Mouse (Mus musculus) adrenal gland, postnatal 10 days (tissue): ENCODE results near the gene Trf. TPM values are rescaled to one million over a fixed set of nuclear protein-coding genes. Genes with fewer than 3 reads are reported as not detected.
A peak's percentile ranks its signal among the peaks of the same experiment; 100 is the strongest.

ENCODE experiments used
- DNase-seq: peaks from one replicate; pipeline ENCODE4 v3.0.0; 2021; ENCODE audit warnings: mixed read lengths
- long read RNA-seq, 2 experiments: library from polyadenylated mRNA; stranded (forward); transcript quantifications; one replicate each; pipeline ENCODE4 v2.0.0; 2021
- total RNA-seq, 2 experiments: library from RNA; stranded (reverse); gene quantifications; 2 replicates each; pipeline ENCODE4 v1.2.3; 2021

The Trf gene
- 1,000 to 10,000 TPM; 3,036 to 6,940 TPM for total RNA-seq
- long read RNA-seq, experiment 1, transcript Trf-201 (17 exons, 2,571 nt): major isoform, 21,477 of 23,130 reads
- long read RNA-seq, experiment 1, transcript Trf-209 (3 exons, 433 nt): minor isoform, 12 of 23,130 reads
- long read RNA-seq, experiment 1, partial matches to known transcripts: 946 of 23,130 reads
- long read RNA-seq, experiment 1, other reads (novel, unspliced or antisense): 695 of 23,130 reads
- long read RNA-seq, experiment 2, transcript Trf-201 (17 exons, 2,571 nt): major isoform, 547 of 584 reads
- long read RNA-seq, experiment 2, partial matches to known transcripts: 19 of 584 reads
- long read RNA-seq, experiment 2, other reads (novel, unspliced or antisense): 18 of 584 reads

DNA sequence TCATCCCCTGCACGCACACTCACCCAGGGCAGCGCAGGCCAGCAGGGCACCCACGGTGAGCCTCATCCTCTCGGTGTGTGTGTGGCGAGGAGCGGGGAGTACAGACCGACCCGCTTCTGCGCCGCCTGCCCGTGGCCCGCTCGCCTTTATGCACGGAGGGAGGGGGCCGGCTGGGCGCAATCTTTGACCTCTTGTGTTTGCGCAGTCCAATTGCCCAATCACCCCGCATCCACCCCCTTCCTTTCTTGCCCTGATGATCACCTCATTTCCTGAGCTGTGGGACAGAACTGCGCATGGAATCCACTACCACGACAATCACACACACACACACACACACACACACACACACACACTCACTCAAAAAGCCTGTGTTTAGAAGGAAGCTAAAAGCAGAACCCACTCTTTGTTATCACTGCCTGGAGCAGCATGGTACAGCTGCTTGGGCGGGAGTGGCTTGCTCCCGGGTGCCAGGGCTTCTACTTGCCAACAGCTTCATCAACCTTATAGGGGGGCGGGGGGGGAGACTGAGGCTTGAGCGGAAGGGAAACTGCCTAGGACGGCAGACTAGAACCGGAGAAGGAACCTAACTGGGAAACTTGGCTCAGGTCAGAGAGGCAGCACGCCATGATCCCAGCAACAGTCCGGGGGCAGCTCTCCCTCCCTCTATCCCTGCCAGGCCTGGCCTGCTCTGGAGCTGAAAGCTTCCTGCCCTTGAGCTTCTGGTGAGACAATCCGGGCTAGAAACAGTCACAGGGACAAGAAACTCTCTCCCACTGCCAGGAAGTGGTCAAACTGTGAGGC, at the start of gene Trf, which contains the start of gene Gm20425:
Trf (minus strand) TSS at position 294 of the 801 bp plus-strand sequence.
Gm20425 (minus strand) TSS at position 157 of the 801 bp plus-strand sequence.
- DNase-seq: peak; percentile 63

DNA sequence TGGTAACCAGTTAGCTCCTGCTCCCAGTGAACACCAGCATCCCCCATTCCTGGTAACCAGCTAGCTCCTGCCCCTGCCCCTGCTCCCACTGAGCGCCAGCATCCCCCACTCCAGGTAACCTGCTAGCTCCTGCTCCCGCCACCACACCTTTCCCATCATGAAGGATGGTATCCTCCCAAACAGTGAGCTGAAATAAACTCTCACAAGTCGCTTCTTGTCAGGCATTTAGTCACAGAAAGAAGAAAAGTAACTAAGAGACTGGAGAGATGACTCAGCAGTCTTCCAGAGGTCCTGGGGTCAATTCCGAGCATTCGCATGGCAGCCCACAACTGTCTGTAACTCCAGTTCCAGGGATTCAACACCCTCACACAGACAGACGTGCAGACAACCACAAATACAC, 46.6 kb upstream of the Trf start:
- no peak for DNase-seq

DNA sequence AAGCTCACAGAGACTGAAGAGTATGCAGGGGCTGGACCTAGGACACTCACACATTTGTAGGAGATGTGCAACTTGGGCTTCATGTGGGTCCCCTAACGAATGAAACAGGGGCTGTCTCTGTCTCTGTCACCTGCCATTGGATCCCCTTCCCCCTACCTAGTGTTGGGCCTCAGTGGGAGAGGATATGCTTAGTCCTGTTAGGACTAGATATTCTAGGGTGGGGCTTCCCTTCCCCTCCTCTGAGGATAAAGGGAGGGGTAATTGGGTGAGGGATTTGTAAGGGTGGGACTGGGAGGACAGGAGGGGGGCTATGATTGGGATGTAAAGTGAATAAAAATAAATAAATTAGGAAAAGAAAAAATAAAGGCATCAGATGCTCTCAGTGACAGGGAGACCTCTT, 45.4 kb upstream of the Trf start:
- no peak for DNase-seq

DNA sequence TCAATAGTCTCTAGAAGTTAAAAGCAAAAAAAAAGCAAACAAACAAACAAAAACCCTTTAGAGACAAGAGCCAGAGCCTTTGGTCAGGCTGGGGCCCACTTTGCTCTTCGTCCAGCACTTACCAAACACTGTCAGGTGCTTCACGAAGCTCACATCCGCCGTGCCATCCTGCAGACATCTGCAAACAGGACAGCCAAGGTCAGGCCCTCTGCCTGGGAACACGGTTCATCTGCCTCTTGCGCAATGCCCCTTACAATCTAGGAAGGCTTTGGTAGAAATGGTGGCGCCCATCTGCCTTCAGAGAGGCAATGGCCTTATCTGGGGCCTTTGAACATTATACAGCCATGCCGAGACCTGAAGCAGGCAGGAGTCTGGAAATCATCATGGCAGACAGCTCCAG, 44.6 kb upstream of the Trf start:
- DNase-seq: peak; percentile 9

DNA sequence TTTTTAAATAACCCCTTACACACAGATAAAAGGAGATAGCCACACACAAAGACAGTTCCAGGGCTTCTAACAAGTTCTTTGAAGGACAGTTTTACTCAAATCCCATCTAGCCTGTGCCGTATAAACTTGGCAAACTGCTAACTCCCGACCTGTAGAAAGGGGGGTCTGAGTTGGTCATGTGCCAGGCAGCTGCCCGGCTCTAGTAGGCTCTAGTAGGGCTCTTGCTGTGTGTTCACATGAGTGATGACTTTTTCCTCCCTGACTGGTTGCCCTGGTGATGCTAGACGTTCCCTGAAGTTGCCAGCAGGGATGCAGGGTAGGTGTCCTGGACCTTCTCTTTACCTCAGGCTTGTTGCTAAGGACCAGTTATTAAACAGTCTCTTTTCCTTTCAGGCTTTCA, 40.9 kb upstream of the Trf start:
- DNase-seq: no peak

DNA sequence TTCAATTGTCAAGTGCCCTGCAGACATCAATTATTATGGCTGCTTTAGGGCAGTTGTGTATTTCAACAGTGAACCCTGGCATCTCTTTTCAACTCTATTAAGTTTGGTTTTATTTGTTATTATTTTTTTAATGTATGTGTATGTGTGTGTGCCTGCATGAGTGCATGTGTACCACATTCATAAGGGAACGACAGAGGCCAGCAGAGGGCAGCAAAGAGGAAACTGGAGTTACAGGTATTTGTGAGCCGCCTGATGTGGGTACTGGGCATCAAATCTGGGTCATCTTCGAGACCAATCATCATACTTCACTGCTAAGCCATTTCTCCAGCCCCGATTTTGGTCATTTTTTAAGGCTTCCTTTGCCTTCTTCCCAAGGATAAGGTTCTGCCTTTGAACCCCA, 35.5 kb upstream of the Trf start:
- DNase-seq: no peak

DNA sequence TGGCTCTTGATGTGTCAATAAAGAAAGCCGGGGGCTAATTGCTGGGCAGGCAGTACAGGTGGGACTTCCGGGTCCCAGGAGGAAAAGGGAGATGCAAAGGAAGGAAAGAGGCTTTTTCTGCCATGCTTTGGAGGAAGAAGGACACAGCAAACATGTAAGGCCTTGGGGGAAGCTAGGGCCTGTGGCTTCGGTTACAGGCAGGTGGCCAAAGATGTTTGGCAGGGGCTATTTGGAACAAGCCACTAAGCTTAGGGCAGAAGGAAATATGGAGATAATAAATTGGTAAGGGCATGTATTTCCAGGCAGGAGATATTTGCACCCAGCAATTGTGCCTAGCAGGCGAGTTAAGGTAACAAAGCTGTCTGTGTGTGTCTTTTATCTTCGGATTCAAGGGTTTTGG, 22.7 kb upstream of the Trf start:
- DNase-seq: peak; percentile 37

DNA sequence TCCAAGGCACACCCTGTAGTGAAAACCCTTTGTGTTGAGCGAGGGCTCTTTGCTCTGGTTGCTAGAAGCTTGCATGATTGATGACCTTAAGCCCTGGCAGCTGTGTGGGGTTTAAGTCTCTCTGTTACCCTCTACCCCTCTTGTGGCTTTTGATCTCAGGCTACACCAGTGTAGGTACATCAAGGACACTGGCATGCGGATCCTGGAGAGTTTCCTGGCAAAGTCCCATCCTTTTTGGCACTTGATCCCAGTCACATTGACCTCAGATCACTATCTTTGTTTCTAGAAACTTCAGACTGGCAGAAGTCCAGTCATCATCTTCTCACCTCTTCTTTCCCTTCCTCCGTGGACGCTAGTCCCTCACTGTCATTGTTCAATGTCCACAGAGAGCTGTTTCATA, 18.4 kb upstream of the Trf start:
- DNase-seq: peak; percentile 18

DNA sequence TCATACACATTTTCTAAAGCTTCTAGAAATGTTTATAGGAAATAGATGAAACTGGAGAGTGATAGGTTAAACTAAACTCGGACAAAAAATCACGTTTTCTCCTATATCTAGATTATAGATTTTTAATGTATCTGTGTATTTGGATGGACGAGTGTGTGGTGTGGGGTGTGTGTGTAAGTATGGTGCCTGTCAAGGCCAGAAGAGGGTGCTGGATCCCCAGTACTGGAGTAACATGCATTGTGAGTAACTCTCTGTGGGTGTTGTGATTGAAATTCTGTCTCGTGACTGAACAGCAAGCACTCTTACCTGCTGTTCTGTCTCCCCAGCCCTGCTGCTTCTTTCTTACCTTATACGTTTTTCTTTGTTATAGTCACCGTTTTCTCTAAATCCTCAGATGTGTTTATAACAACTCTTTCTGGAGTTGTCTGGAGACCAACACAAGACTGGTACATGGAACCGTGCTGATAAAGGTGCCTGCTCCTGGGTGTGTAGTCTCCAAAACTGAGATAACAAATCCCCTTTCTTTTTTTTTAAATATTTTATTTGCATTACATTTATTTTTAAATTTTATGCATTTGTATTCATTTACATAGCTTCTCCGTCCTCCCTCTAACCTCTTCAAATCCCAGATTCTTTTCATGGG, 16.4 kb upstream of the Trf start:
- no peak for DNase-seq

DNA sequence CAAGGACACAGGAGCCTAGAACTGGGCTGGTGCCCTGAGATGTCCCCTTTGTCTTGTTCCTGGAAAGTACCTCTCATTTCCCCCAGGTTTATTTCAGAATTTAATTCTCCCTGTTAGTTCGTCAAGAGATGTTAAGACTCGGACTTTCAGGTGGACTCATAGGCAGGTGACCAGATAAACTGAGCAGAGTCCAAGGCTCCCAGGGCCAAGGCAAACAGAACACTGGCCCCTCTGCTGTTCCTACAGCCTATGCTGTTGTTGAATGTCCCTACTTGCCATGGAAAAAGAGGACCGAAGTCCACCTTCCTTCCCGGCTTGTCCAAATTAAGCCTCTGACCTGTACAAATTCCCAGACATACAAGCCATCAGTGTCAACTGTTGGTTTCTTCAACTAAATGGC, 13.4 kb upstream of the Trf start:
- no peak for DNase-seq

DNA sequence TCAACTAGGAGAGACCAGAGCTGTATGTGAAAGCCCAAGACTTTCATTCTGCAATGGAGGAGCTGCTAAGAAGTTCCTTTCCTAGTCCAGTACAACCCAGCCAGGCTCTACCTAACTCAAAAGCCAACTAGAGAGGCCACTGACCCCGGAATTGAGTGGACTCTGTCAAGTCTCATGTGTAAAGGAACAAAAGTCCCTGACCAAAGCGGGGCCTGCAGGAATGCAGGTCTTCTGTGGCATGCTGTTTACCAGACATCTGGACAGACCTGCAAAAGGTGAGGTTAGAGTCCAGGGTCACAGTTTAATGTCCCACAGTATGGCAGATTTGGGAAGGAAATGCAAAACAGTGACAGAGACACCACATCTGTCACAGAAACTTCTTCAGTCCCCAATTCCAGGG, 11.0 kb upstream of the Trf start:
- no peak for DNase-seq

DNA sequence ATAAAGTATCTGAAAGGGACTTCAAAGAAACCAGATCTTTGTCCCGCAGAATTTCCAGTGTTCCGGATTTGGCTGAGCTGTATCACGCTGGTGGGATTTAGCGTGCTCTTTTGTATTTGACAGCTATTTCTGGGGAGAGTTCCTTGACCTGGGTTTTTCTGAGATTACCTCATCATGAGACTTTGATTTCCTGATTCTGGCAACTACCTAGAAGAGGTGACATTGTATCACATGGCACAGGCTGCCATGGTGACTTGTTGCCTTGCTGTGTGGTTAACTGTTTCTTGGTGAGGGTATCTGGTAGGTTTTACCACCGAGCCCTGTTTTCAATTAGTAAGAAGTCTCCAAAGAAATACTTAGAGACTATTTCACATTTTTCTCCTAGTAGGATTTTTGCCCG, 9.2 kb upstream of the Trf start:
- no peak for DNase-seq

DNA sequence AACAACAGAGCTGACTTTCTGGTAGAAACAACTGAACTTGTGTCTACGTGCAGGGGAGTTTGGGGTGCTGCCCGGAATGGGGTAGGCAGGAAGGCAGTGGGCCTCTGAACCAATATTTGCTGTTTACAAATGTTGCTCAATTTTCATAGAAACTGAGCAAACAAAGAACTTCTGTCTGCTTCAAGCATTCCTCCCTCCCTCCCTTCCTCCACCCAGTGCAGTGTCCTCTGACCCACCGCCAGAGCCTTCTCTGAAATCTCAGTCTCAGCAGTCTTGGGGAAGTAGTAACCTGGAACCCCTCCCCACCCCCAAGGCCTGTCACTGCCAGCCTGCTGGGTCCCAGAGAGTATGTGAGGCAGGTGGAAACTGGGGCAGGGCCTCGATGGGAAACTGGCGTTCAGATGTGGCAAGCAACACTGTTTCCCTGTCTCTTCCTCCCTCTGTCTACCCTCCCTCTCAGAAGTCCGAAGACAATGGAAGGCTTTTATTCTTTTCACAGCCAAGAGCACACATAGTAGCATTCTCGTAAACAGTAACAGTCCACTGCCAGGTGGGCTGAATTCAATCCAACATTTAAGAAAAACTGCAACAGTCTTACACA, 4.4 kb upstream of the Trf start:
- DNase-seq: no peak

DNA sequence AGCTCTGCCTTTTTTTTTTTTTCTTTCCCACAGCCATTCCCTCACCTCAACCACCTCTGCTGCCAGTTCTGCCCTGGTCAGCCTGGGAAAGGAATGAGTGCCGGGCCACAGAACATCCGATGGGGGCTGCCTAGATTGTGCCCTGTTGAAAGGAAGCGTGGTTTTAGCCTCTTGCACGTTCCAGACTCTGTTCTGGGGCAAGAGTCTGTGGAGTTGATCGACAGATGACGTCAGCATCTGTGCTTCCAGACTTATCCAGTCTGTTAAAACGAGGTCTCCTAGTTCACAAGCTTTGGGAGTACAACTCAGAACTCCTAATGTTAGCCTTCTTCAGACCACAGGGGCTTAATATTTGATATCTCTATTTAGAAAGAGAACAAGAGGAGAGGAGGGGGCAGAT, 3.8 kb upstream of the Trf start:
- no peak for DNase-seq

DNA sequence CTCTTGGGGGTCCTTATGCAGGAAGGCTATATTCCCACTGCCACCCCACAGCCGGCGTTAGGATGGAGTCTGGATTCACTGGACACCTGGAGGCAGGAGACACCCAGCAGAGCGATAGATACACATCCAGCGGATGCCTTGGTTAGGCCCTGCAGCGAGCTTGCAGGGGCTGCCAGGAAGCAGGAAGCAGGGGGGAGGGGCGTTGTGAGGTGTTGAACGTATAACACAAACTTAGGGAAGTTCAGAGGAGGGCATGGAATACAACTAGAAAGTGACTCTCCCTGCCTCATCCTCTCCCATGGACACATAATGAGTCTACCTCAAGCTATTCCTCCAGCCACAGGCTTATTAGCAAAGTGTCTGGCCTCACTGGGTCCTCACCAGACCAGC, 2.8 kb upstream of the Trf start:
- DNase-seq: no peak

DNA sequence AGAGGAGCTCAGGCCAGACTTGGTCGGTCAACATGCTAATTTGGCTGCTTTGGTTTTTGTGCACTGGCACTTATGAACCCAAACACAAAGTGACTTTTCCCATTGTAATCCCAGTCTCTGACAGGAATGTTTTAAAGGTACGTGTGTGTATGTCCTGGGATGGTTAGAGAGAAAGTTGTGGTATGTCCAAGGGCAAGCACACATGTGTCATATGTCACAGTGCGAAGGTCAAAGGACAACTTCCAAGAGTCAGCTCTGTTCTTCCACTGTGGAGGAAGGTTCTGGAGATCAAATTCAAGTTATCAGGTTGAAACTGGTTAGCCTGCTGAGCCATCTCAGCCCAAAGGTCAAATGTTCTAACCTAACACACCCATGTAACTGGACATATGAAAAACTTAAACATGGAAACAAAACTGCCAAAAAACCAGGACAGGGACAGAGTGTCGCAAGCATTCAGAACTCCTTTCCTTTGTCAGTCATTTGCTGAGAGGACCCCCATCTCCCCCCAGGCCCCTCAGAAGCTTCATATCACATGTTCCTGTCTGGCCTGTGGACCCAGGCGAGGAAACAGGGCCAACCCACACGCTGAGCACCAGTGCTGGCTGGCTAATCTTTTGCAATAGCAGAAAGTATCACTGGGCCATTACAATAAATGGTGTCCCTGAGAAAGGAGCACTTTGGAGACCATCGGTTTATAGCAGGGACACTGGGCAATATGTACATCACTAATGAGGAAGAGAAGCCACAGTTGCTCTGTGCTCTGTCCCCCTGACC, 2.2 kb upstream of the Trf start:
- no peak for DNase-seq

DNA sequence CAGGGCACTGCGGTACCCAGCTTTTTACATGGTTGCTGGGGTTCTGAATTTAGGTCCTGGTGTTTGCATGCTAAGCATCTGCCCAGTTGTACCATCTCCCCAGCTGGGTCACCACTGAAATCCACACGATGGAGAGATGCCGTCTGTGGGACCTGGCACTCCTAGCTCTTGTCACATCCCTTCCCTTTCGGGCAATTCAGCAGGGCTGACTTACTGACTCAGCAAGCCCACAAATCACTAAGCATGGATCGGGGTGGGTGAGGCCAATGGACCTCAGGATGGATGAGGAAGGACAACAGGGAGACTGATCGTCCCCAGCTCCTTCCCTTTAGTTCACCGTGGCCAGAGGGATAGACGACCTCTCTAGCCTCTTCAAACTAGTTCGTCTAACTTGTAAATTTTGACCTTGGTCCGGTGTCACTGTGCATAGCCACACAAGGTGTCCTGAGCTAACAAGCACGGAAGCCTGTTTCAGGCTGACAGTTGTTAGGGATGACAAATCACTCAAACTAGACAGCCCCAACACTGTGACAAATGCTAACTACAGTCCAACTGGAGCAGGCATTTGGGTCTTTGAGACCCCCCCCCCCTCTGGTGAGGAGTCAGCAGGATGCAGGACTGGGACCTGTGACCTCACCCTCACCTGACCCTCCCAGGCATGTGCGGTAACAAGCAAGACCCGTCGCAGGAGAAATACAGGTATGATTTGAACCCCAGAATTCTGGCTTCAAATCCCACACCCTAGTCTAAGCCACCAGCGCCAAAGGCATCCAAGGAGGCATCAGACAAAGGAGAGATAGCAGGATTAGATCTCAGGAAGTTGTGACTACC, 992 bp downstream of the Trf start:
- DNase-seq: no peak

DNA sequence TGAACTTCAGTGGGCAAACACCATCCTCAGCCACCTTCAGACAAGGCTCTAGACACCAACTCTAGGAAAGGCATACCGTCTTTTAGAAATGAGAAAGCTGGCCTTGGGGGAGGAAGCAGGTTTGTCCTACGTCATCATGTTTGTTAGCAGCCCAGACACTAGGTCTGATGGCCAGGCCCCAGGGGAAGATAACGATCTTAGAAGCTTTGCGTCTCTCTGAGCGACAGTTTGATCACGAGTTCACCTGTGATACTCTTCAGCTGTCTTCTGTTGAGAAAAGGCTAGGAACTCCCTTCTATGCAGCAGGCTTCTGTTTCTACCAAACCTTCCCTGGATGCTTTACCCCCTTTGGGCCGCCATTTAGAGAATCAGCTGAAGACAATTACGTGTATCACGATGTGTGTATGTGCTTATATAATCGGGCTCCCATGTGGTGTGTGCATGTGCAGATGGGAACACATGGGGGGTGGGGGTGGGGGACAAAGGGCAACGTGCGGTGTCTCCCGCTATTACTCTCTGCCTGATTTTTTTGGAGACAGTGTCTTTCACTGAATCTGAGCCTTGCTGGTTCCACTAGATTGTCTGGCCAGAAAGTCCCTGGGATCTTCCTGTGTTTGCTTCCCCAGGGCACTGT, 1.8 kb downstream of the Trf start:
- no peak for DNase-seq

DNA sequence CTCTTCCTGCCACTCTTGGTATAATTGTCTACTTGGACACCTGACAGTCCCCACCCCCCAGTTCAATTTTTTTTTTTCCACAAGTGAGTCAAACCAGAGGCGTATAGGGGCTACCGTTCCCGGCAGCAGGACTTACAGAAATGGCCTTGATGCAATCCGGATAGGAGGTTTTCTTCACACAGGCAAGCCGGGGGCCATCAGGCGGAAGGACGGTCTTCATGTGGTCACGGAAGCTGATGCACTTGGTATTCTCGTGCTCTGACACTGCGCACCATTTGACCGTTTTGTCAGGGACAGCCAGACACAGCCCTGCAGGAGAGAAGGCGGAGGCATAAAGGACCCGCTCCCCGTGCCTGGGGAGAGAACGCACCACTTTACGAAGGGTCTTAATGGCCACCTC, 2.5 kb downstream of the Trf start:
- DNase-seq: no peak

DNA sequence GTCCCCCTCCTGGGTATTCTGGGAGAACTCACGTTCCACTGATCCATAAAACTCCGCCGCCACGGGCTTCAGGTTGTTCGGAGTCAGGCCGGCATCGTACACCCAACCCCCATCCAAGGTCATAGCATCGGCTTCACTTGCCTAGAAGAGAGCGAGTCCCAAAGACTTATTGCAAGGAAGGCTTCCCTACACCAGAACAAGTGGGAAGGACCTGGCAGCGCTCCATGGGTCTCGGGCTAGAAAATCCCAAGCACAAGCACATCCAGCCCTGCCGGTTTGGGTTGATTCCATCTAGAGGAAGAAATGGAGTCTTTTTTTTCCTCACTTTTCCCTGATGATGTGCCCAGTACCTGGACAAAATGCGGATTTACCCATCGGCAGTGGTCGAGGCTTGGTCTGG, 3.4 kb downstream of the Trf start:
- DNase-seq: peak; percentile 29

DNA sequence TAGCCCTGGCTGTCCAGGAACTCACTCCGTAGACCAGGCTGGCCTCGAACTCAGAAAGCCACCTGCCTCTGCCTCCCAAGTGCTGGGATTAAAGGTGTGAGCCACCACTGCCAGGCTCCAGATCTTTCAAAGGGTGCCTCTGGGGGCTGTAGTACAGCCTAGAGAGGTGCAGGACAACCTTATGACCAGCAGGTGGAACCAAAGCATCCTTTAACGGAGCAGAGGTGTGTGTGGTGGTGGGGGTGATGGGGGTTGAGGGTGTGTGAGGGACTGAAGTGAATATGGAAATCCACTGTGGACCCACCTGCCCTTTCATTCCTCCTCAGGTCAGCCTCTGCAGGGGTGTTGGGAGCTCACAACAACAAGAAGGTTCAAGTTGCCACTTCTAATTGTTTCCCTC, 4.8 kb downstream of the Trf start:
- peak; percentile 35 for DNase-seq
